Mouse (Mus musculus) cerebellum, adult 11-12 months (tissue): ENCODE measurements around the gene Pigv.

Experiments used
- DNase-seq: peaks from one replicate; pipeline ENCODE4 v3.0.0; 2022

Pigv gene

DNA sequence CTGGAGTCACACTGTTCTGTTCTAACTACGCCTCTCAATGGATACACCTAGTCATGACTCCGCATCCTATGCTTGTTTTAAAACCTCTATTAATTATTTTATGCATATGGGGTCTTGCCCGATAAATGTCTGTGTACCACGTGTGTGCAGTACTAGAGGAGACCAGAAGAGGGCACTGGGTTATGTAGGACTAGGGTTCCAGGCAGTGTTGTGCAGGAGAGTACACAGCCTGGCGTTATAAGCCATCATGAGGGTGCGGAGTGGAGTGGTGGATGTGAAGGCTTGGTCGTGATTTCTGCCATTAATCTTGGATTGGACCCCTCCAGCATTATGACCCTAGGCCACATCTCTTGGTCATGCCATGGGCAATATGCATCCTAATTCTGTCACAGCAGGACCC, 60.0 kb downstream of the Pigv start:
- no peak for DNase-seq

DNA sequence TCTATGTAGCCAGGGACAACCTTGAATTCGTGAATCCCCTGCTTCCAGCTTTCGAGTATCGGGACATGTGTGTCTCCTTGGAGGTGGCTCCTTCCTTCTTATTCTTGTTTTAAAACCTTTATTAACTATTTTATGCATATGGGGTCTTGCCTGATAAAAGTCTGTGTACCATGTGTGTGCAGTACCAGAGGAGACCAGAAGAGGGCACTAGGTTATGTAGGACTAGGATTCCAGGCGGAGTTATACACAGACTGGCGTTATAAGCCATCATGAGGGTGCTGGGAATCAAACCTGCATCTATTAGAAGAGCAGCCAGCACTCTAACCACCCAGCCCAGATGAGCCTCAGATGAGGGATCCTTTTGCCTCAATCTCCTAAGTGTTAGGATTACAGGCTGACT, 60.6 kb downstream of the Pigv start:
- no peak for DNase-seq
